Mouse (Mus musculus) embryo, embryonic 10.5 days (tissue): ENCODE measurements around the gene Tgm2.

Experiments used
- DNase-seq: peaks from one replicate; pipeline ENCODE4 v3.0.0-alpha.2; 2015; ENCODE audit warnings: low spot score

Tgm2 gene

DNA sequence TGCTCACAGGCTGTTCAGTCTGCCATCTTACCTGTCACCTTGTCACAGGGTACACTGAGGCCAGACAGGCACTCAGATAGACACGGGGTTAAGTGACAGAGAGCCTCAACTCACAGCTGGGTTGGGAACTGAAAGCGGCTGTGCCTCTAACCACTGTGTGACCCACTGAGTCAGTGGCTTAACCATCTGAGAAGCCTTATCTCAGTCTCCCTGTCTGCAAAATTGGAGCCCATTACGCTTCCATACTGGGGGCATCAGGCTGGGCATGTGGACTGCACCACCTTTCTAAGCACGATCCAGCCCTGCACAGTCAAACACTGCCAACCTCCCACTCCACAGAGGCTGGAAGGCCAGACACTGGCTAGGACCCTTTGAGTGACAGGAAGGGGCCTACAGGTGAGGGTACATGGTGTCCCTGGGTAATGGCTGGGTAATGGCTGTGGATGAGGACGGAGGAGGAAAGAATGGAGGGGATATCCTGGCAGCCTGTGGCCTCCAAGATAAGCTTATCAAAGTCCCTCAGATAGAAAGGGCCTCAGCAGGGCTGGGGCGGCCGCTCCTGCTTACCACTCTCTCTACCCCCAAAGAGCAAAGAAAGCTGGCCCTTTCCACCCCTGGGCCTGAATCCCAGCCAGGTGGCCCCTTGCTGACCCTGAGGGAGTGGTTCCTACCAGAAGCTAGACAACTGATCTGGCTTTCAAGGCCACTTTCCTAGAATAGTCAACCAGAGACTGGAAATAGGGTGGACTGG, 4.4 kb downstream of the Tgm2 start:
- DNase-seq = no peak

DNA sequence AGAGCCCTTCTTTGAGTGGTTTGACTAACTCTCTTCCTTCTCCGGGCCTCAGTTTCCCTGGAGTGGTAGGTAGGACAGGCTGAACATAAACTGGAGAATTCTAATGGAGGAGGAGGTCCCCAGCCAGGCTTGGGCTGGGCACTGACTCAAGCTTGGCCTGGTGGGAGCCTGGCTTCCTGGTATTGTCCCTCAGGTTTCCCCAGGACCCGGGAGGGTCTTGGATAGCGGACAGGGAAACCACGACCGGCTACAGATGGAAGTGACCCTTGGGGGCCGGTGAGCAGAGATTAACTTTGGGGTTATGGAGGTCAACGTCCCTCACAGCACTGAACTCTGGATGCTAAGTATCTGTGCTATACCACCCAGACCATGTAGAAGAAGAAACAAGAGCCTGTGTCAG, 5.0 kb downstream of the Tgm2 start:
- DNase-seq = no peak

DNA sequence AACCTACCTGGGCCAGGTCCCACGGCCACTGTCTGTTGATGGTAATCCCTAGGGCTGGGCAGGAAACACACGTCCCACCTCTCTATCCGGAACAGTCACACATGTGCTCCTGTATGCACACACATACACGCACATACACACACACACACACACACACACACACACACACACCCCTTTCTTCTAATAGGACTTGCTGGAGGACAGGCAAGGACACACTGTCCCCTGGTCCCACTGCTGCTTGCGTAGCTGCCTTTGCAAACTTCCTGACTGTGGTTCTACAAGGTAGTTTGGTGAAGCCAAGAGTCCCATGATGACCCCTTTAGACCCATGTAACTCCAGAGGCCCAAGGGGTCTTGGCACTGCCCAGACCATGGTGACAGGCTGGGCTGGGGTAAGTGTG, 5.6 kb downstream of the Tgm2 start:
- DNase-seq = no peak

DNA sequence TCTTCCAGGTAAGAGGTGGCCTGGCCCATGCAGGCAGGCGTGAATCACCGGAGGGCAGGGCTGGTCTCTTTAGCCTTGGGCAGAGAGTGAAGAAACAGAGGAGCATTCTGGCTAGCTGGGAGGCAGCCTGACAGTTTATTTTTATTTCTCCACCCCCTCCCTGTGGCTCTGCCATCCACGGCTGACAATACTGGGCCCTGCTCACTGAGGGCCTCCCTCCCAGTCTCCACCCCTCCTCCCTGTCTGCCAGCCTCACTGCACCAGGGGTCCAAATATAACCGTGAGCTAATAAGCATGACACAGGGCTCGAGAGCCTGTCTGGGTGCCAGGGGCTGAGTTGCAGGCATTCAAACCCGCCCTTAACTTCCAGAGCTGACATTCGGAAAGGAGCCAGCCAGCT, 6.6 kb downstream of the Tgm2 start:
- no peak for DNase-seq

DNA sequence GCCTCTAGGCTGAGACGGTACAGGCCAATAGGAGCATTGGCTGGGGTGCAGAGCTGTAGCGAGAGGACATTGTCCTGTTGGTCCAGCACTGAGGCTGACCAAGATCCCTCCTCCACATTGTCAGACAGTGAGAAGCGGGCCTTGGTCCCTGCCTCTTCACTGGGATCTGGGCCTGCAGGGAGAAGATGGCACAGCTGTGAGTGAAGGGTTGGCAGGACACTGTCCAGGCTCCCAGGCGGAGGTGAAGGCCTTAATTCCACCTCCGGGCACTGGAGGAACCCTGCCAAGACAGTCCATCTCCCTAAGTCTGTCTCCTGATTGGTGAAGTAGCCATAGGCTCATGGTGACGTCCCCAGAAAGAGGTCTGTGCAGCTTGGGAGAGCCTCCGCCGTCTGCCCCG, 7.5 kb downstream of the Tgm2 start:
- DNase-seq = no peak

DNA sequence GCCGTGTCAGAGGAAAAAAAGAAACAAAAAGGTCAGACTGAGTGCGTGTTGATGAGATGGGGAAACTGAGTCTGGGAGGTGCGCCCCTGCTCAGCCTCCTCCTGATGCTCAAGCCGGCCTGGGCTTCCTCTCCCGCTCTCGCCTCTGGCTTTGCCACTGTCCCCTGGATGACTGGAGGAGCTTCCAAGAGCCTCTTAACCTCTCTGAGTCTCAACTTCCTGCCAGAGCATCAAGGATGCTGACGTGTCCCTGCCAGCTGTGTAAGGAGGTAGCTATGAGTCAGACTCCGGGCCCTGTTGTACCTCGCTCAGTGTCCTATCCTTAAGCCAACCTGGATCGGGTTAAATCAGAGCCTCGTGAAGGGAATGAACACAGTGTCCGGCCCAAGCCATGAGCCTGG, 8.5 kb downstream of the Tgm2 start:
- DNase-seq = no peak

DNA sequence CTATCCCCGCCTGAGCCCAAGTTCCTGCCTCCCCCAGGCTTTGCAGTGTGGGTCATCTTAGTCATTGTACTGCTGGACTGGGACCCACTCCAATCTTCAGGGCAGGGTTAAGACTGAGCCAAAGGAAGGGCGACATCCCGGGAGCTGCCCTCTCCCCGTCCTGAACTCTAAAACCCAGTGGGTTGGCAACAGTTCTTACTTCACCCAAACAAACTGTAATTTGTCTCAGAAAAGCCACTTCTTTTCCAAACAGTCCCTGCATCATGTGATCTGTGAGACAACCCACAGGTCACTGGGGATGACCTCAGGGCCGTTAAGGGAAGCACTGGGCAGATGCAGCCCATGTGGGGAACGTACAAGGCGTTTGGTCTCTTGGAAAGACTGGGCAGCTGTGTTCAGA, 10.0 kb downstream of the Tgm2 start:
- DNase-seq = peak; percentile 52

DNA sequence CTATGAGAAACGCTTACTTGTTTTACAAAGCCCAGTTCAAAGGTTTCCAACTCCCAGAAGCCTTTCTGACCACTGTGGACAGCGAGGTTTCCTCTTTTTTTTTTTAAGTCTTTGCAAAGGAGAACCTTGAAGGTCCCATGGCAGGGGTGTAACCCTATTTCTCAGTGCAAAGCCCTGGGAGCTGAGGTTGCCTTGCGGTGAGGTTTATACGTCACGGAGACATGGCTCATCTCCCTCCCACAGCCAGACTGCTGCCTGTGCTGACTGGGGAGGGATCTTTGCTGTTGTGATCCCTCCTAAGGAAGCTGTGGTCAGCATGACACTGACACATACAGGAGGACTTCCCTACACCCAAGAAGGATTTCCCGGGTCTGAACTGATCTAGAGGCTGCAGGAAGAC, 13.2 kb downstream of the Tgm2 start:
- no peak for DNase-seq

DNA sequence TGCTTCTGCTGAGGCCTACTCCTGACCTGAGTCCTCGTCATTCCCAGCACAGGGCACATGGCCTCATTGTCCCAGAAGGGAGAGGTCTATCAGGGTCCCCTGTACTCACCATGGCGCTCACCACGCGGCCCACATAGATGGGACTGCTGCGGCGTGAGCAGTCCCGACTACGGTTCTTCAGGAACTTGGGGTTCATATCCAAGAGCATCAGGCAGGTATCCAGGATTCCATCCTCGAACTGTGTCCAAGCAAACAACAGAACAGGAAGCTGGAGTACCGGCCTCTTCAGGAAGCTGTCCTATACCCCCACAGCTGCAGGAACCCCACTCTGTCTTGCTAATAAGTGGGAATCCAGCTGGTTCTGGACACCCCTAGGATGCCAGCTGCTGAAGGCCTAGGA, 13.9 kb downstream of the Tgm2 start:
- DNase-seq = no peak

DNA sequence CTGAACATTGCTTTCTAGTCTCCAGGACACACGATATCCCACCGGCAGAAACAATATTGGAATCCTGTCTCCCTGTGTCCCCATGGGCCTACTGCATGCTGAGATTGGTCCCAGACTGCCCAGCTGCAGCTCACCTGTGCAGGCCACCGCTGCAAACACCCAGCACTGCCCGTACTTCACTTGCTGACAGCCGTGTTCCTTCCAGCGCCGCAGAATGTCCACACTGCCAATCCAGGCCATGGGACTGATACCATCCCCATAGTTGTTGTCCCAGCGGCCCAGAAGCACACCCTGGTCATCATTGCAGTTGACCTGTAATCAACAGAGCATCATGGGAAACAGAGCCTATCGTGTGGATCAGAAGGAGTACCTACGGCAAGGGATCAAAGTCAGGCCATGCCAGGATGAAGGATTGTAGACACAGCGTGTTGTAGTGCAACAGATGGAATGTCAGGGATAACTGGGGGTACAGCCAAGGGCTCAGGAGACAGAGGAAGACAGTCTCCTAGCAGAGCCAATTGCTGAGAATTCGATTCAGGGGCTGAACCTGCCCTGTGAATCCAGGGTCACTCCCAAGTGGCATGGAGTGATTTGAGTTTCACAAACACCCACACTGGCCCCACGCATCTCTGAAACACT, 14.9 kb downstream of the Tgm2 start:
- DNase-seq = no peak

DNA sequence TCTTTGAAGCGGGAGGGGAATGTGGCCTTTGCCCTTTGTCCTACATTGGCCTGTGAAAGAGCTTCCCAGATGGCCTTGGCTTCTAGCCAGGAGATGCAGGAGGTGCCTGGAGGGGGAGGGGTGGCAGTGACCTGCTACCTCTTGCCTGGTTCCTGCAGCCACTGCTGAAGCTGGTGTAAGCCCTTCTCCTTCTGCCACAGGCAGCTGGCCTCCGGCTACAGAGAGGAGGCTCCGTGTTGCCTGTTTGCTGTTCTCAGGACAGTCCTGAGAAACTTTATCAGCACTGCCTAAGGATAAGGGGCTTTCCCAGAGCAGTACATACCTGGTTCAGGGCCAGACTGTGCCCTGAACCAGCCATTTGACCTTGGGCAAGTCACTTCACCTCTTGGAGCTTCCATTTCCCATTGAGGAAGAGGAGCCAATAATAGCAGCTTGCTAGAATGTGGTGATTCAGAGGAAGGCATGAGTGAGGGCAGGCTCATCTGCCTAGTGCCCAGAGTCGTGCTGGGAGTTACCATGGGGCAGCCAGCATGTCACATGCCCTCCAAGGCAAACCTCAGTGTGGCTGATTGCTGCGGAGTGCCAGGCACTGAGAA, 15.7 kb downstream of the Tgm2 start:
- DNase-seq = peak; percentile 85

DNA sequence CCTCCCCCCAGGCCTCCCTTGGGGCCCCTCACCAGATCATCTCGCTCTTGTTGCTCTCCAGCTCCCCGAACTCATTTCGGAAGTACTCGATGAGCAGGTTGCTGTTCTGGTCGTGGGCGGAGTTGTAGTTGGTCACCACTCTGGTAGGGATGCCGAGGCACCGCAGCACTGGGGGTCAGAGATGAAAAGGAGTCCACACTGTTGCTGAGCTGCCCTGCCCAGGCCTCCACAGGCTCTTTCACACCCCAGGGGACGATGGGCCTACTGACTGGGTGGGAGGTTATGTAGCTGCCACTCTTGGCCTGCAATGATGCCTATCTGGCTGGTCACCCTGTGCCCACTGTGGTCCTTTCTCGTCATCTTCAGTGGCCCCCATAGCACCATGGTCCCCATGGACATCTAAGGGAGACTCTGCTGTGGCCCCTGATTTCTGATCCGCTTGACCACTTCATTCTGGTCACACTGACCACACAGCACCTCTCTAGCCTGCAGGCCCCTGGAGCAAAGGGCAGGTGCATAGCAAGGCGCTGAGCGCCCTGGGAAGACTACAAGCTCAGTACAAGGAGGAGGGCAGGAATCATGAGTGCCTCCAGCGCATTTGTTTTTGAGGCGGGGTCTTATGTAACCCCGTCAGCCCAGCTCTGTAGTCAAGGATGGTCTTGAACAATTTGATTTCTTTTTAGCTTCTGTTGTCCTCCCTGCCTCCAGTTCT, 16.8 kb downstream of the Tgm2 start:
- DNase-seq = no peak

DNA sequence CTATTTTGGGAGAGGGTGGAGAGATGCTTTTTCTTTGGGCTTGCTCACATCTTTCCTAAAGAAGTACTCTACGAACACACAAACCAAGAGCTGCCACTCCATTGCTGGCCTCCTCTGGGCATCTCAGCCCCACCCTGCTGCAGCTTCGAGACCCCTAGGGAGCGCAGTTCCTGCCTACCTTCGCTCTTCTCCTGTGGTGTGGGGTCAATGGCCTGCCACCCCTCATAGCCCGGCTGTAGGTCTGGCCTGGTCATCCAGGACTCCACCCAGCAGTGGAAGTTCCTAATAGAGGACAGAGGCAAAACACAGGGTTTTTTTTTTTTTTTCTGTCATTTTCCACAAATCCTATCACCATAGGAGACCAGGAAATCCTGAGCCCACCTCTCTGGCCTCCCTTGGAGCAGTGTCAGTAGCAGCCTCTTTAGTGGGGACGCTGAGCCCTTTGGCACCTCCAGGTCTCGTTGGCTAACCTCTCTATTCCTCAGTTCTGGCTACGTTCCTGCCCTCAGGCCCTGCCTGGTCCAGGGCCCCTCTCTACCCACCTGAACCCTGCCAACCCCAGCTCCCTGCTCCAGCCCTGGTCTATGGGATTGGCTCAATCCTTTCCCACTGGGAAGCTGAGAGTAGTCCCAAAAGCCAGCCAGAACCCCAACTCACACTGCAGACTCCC, 17.6 kb downstream of the Tgm2 start:
- DNase-seq = no peak

DNA sequence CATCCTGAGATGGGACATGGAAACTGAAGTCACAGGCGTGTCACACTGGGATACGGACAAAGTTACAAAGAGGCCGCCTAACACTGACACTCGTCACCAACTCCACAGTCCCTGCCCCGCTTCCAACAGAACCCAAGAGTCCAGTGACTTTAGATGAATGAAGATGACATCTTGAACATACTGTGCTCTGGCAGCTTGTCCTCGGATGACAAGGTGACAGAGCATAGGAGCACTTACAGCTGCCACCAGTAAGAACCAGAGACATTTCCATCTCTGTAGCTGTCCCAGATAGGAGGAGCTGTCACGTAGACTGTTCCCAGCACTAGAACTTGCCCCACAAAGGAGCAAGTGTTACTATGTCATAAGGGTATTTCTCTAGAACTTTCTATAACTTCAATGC, 18.4 kb downstream of the Tgm2 start:
- DNase-seq = no peak

DNA sequence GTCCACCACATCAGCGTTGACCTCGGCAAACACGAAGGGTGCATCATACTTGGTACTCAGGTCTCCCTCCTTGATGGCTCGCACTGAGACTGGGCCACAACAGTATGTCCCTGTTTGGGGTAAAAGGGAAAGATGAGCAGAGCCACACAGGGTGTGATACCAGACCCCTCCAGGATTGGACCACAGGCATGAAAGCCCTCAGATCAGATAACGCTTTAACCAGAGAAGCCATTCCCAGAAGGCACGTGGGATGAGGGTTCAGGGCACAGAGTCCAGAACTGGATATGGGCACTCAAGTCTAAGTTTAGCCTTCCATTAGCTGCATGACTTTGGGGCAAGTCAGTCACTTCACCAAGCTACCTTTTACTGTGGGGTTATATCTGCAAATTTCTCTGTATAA, 19.0 kb downstream of the Tgm2 start:
- DNase-seq = no peak

DNA sequence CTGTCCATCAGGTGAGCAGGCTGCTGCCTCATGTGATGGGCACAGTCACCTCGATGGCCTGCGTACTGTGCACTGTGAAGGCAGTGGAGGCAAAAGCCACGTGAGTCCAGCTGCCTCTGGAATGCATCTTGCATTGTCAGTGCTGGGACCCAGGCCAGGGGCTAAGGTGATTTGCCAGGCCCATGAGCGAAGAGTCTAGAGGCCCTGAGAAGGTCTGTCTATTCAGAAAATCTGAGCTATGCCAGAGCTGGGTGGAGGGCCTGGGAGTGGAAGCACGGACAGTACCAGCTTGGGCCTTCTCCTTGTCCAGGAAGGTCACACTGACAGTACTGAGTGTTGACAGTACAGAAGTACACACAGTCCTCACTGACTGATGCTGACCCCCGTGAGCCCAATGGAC, 23.4 kb downstream of the Tgm2 start:
- DNase-seq = no peak

DNA sequence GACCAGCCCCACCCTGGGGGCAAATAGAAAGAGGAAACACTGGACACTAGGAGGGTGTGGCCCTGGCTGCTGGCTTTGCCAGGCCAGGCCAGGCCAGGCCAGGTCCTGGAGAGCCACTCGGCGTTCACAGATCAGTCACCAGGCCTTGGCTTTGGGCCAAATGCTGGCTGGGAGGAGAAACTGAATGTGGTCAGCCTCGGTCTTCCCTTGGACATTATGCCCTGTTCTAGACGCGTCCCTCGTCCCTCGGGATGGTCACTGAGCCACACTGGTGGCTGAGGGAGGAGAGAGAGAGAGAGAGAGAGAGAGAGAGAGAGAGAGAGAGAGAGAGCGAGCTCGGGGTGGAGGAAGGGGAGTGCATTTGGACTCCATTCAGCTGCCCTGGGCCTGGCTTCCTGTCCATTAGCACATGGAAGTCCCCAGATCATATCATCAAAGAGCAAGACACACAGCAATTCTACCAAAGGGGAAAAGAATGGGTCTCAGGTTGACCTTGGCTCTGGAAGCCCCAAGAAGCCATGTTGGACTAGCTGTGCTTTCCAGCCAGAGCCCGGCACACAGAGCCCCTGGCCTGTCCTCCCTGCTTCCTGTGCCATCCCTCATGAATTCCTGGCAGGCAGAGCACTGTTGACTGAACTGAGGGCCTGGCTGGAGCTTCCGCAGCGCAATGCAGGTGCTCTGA, 24.4 kb downstream of the Tgm2 start:
- no peak for DNase-seq

DNA sequence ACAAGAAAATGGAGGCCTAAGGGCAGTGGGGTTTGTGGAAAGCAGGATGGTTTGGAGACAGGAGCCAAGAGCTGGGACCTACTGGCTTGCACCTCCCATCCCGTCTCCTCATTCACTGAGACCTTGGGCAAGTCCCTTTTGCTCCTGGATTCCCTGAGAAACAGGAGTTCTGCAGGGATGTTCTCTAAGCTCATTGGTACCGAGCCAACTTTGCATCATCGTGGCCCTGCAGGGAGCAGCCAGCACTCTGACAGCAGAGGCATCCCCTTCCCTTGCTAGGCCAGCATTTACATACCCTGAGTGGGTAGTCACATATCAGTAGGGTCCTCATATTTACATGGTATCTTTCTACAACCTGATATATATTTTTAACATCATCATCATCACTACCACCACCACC, 25.4 kb downstream of the Tgm2 start:
- DNase-seq = no peak

DNA sequence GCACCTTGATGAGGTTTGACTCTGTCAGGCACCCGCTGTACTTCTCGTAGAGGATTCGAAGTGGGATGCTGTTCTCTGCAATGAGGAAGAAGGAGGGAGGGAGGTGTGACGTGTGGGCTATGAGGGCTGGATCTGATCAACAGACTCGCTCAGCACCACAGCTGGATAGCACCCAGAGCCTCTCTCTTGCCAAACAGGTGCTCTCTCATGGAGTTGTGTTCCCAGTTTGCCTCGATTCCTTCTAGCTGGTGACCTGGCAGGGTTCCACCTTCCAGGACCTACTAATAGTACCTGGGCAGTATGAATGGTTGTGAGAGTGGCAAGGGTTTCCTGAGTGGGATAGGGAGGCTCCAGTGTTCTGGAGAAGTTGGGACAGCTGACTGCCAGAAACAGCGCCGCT, 26.0 kb downstream of the Tgm2 start:
- DNase-seq = no peak

DNA sequence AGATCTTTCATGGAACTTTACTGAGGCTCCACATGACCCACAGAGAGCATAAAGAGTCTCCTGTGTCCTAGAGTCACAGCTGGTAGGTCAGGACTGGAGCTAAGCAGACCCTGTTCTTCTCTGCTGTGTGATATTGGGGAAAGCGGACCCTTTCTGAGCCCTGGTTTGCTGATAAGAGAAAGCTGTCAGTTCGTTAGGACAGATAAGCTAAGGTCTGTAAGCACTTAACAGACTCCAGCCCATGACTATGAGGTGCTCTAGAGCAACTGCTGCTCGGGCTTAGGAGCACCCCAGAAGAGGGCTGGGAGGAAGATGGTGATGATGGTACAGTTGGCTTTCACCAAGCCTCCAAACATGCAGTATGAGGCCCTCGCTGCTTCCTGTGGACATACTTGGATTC, 27.1 kb downstream of the Tgm2 start:
- no peak for DNase-seq

DNA sequence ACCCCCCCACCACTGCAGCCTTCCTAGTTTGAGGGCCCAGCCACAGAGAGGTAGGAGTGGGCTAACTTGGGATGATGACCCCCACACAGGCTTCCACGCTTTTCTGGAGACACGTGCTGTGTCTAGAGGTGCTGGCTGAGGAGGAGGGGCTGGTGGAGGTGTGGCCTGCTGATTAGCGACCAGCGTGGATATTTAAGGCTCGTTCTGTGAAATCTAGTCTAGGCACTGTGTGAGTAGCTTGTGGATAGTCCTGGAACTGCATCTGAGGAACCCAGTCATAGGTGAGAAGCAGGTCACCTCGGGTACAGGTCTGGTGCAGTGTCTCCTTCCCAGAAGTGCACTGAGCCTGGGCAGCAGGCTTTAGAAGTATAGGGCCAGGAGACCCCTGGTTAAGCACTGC, 29.6 kb downstream of the Tgm2 start:
- DNase-seq = no peak
